Mouse (Mus musculus) C2C12 (cell line): Measurements from ENCODE around the gene Tnfaip2. TPM values are rescaled to one million over a fixed set of nuclear protein-coding genes. Genes with fewer than 3 reads are reported as not detected.

Experiments used
- H3K27me3 ChIP-seq: one replicate; pipeline ENCODE4 v1.6.1; 2011; ENCODE audit not compliant: control insufficient read depth, insufficient read depth, insufficient read length
- H3K36me3 ChIP-seq: one replicate; pipeline ENCODE4 v1.6.1; 2011; ENCODE audit not compliant: control insufficient read depth, insufficient read depth
- H3K4me3 ChIP-seq: one replicate; pipeline ENCODE4 v1.5.1; 2011; ENCODE audit warnings: mild to moderate bottlenecking, control low read depth; ENCODE audit not compliant: poor library complexity, insufficient read depth, severe bottlenecking
- H3K79me2 ChIP-seq: one replicate; pipeline ENCODE4 v1.6.1; 2011; ENCODE audit not compliant: control insufficient read depth, insufficient read depth
- H3K79me3 ChIP-seq: one replicate; pipeline ENCODE4 v1.6.1; 2011; ENCODE audit warnings: low read depth, control low read depth
- H3ac ChIP-seq: one replicate; pipeline ENCODE3; 2011; ENCODE audit warnings: low read depth; ENCODE audit not compliant: control insufficient read depth, insufficient read length
- CEBPB ChIP-seq: IDR thresholded peaks from one replicate; pipeline ENCODE4 v1.6.1; 2011; ENCODE audit warnings: low read depth, mild to moderate bottlenecking, control low read depth, moderate library complexity
- CTCF ChIP-seq: IDR thresholded peaks from one replicate; pipeline ENCODE4 v1.5.1; 2011; ENCODE audit not compliant: control insufficient read depth, insufficient read depth, insufficient read length
- FOSL1 ChIP-seq: IDR thresholded peaks from one replicate; pipeline ENCODE4 v1.8.0; 2011; ENCODE audit warnings: mild to moderate bottlenecking, low read length; ENCODE audit not compliant: poor library complexity, insufficient read depth, severe bottlenecking
- MAX ChIP-seq: IDR thresholded peaks from one replicate; pipeline ENCODE4 v1.6.1; 2011; ENCODE audit warnings: mild to moderate bottlenecking, control low read depth
- MYOD1 ChIP-seq: IDR thresholded peaks from one replicate; pipeline ENCODE4 v1.6.1; 2011; ENCODE audit warnings: low read depth; ENCODE audit not compliant: control insufficient read depth, insufficient read length
- MYOG ChIP-seq: IDR thresholded peaks from one replicate; pipeline ENCODE4 v1.6.1; 2011; ENCODE audit not compliant: control insufficient read depth, insufficient read length; ENCODE audit errors: extremely low read depth
- USF1 ChIP-seq: IDR thresholded peaks from one replicate; pipeline ENCODE4 v1.6.1; 2011; ENCODE audit warnings: low read depth, mild to moderate bottlenecking, control low read depth, moderate library complexity
- polyA plus RNA-seq: library from polyadenylated mRNA; unstranded; fragments of >200 nt; fragmentation: generic; extraction: Trizol; gene quantifications from one replicate; pipeline ENCODE4 v1.2.1, GENCODE M21; 2012; ENCODE audit warnings: missing spikeins

Tnfaip2 gene
- polyA plus RNA-seq, 1 experiment: 119 TPM

DNA sequence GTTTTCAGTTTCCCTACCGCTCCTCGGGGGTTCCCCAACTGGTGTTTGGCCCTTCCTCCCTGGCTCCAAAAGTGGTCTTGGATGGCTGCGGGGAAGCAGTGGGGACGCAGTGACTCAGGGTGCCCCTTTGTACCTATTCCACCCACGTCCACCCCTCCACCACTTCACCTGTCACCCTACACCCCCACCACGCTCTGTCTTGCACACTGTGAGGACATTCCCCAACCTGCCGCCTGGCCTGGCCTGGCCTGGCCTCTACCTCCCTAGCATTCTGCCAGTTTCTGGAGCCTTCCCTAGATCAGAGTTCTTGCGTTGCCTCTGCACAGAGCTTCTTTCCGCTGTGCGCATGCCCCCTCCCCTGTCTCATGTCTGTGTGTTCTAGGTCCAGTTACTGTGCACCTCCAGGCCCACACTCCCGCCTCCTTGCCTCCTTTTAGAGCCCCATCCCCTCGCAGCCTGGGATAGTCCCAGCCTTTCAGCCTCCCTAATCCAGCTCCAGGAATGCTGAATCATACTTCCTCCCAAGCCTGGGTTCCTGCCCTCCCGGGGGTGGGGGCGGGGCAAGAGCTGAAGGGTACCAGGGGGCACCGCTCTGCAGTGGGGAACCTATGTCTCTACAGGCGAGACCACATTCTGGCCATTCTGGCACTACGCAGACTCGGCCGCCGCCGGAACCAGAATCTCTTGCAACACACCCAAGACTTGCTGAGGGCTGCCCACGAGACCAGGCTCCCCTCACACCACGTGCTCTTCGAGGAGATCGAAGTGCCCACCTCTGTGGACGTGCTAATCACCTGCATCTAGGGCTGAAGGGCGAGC is 12.0 kb upstream of the Tnfaip2 start:
- Histone ChIP-seq H3ac (peak overlapping the region; percentile 94), H3K79me2 (peaks cover 34% of the 10 kb centered on the region), H3K79me3 (peaks cover 6% of the 10 kb centered on the region), H3K36me3 (no peaks in the 10 kb centered on the region), H3K27me3 (no peaks in the 10 kb centered on the region), H3K4me3 (peak overlapping the region; percentile 51)
- TF ChIP-seq MYOD1 (no peak), USF1 (peak; percentile 65), CTCF (no peak), CEBPB (peak; percentile 71), FOSL1 (no peak), MYOG (no peak), MAX (peak; percentile 87)

DNA sequence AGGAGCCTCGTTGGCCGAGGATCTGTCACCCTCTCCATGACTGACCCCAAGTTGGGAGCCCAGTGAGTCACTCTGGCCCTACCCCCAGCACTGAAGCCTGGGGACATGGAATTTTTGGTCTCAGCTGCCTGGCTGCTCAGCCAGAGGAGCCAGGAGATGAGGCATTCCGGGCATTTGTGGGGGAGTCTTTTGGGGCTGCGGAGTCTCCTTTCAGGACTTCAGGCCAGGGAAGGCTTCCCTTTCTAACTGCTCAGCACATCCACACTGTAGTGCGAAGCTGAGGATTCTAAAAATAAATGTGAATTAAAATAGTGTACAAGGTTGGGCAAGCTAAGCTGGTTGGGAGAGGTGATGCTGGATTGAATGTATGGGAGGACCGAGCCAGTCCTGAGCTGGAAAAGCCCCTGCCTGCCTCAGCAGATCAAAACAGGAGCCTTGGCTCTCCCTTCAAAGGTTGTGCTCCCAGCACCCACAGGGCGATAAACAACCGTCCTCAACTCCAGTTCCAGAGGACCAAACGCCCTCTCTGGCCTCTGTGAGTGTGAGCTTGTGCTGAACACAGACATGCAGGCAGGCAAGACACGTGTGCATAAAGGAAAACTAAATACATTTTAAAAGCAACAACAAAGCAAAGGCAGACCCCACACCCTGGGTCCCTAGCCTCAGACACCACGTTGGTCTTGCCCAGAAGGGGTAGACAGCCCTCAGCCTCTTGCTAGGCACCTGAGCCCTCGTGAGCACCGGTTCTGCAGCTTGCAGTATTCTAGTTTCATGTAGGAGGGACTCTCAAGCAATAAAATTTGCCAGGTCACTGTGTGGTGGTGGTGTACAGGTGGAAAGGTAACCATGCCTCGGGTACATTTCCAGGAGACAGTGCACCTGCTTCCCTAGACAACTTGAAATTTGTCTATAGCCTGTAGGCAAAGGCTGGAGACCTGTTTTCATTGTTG is 11.1 kb upstream of the Tnfaip2 start:
- Histone ChIP-seq H3K79me3 (peaks cover 6% of the 10 kb centered on the region), H3K36me3 (no peaks in the 10 kb centered on the region), H3K4me3 (peak overlapping the region; percentile 51), H3K79me2 (peaks cover 34% of the 10 kb centered on the region), H3ac (peak overlapping the region; percentile 56), H3K27me3 (no peaks in the 10 kb centered on the region)
- TF ChIP-seq FOSL1: no peak
- peak; percentile 32 for TF ChIP-seq MAX

DNA sequence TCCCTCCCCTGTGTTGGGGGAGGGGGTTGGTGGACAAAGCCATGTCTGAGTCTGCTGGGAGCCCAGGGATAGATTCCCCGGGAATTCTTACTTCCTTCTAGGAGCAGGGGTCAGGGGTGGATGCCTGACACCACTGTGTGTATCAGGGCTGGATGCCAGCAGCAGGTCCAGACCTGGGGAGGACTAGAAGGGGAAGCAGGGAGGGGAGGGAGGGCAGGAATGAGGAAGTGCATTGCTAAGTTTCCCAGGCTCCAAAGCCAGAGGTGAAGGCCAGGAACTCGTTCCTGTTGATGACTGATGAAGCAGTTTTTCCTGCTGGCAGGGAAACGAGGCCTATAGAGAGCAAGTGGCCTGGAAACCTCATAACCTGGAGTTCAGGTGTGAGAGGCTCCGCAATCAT is 10.2 kb upstream of the Tnfaip2 start:
- H3ac ChIP-seq: no peak overlapping the region
- peaks cover 6% of the 10 kb centered on the region for H3K79me3 ChIP-seq
- TF ChIP-seq CEBPB: no peak
- no peak for TF ChIP-seq USF1
- no peak for TF ChIP-seq MYOG
- no peak for TF ChIP-seq FOSL1
- TF ChIP-seq MAX: no peak
- no peak for TF ChIP-seq CTCF
- no peak for TF ChIP-seq MYOD1
- H3K27me3 ChIP-seq: no peaks in the 10 kb centered on the region
- peaks cover 34% of the 10 kb centered on the region for H3K79me2 ChIP-seq
- H3K4me3 ChIP-seq: no peak overlapping the region
- H3K36me3 ChIP-seq: no peaks in the 10 kb centered on the region

DNA sequence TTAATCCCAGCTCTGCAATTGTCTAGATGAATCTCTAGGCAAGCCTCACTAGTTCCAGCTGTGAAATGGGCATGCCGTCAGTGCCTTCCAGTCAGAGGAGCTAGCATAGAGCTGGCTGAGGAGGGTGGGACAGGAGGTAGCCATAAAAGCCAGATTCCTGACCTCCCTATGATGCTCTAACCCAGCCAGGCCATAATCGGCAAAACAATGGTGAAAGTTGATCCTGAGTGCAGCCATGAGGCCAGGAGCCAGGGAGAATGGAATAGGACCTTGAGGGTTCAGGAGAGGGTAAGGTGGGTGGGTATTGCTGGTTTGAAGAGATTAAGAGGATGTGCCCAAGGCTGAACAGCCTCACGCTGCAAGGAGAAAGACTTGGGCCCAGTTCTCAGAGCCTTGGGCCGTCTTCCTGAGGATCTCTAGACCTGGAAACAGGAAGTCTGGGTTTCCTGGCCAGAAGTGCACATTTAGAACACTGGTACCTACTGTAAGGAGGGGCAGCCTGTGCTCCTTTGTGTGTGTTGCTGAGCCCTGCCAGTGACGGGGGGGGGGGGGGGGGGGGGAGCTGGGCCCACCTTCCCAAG is 9.4 kb upstream of the Tnfaip2 start:
- Histone ChIP-seq H3K27me3 (no peaks in the 10 kb centered on the region), H3K79me3 (peaks cover 6% of the 10 kb centered on the region), H3K36me3 (no peaks in the 10 kb centered on the region), H3ac (no peak overlapping the region), H3K4me3 (no peak overlapping the region), H3K79me2 (peaks cover 34% of the 10 kb centered on the region)
- TF ChIP-seq MYOG: no peak
- TF ChIP-seq MAX: no peak

DNA sequence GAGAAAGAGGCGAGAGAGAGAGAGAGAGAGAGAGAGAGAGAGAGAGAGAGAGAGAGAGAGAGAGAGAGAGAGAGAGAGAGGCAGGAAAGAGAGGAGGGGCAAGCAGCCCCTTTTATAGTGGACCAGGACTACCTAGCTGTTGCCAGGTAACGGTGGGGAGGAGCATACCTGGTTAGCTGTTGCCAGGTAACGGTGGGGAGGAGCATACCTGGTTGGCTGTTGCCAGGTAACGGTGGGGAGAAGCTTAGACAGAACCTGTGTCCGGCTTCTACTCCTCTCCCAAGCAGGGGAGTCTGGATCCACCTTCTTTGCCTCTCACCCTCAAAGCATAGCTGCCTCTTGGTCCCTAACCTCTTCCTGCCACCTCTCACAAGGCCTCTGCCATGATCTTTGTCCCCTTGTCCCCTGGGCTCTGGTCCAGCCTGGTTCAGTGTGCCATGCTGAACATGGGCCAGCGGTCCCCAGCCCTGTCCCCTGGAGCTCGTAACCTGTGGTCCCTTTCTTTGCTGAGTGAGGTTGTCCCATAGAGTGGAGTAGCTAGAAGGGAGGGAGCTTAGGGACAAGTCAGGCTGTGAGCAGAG is 8.0 kb upstream of the Tnfaip2 start:
- no peaks in the 10 kb centered on the region for H3K27me3 ChIP-seq

More for the DNA sequence above, 8.0 kb upstream of the Tnfaip2 start:
- Histone ChIP-seq H3K79me2 (peaks cover 25% of the 10 kb centered on the region), H3K4me3 (no peak overlapping the region), H3ac (peak overlapping the region; percentile 7), H3K36me3 (no peaks in the 10 kb centered on the region), H3K79me3 (peaks cover 4% of the 10 kb centered on the region)
- TF ChIP-seq MYOG (no peak), CTCF (no peak), CEBPB (no peak), USF1 (no peak), MAX (no peak), FOSL1 (no peak), MYOD1 (no peak)
